Mouse (Mus musculus): ENCODE data around the gene Gm10490. TPM values are rescaled to one million over a fixed set of nuclear protein-coding genes. Genes with fewer than 3 reads are reported as not detected.

Gm10490 gene
- polyA plus RNA-seq, 1 experiment from 2014 or later, result not detected

GRCm38 (mm10) chrX:7878495-7878894, 30.8 kb upstream of the Gm10490 start:
- H3K4me3 ChIP-seq (ENCODE audit: low read depth, low read length), result peak overlapping the region; percentile 46
- no peak overlapping the region for H3K27ac ChIP-seq (replicated peaks; ENCODE audit: low read depth, low read length)
- H3K4me2 ChIP-seq (ENCODE audit: low read depth, low read length), result peak overlapping the region; percentile 76
- WGBS, result 42% methylated on average over 12 of the region's 21 CpGs
- H3K4me1 ChIP-seq (ENCODE audit: control insufficient read depth, insufficient read depth, low read length), result no peaks in the 10 kb centered on the region
- ATAC-seq (ENCODE audit: low read depth) (peak; percentile 10), DNase-seq (ENCODE audit: low spot score) (no peak)
- H3K27me3 ChIP-seq (replicated peaks; ENCODE audit: control insufficient read depth, insufficient read depth, low read length), result no peaks in the 10 kb centered on the region
- H3K36me3 ChIP-seq (ENCODE audit: control insufficient read depth, insufficient read depth, low read length), result peaks cover 12% of the 10 kb centered on the region; the same call in 1 of the 2 replicates
- H3K9me3 ChIP-seq (ENCODE audit: control insufficient read depth, low read length), result no peaks in the 10 kb centered on the region
- H3K9ac ChIP-seq (ENCODE audit: low read depth, low read length), result peak overlapping the region; percentile 54

- Histone ChIP-seq H3K27ac (replicated peaks; ENCODE audit: low read depth, low read length) (no peak overlapping the region), H3K4me1 (ENCODE audit: control insufficient read depth, insufficient read depth, low read length) (no peaks in the 10 kb centered on the region), H3K9ac (ENCODE audit: low read depth, low read length) (no peak overlapping the region), H3K36me3 (ENCODE audit: control insufficient read depth, insufficient read depth, low read length) (no peaks in the 10 kb centered on the region), H3K27me3 (replicated peaks; ENCODE audit: control insufficient read depth, insufficient read depth, low read length) (no peaks in the 10 kb centered on the region), H3K4me2 (ENCODE audit: low read depth, low read length) (peak overlapping the region; percentile 37), H3K9me3 (ENCODE audit: control insufficient read depth, low read length) (no peaks in the 10 kb centered on the region), H3K4me3 (ENCODE audit: low read depth, low read length) (no peak overlapping the region)
- peak; percentile 81 for DNase-seq (ENCODE audit: low spot score)
- WGBS, result 23% methylated on average over 11 of the region's 11 CpGs
- ATAC-seq (ENCODE audit: low read depth), result peak; percentile 27; the same call in 1 of the 2 replicates
Measured at GRCm38 (mm10) chrX:7879819-7880218, 29.5 kb upstream of the Gm10490 start.

GRCm38 (mm10) chrX:7883841-7884567, 25.3 kb upstream of the Gm10490 start, which contains the start of gene Slc35a2:
TSS of gene Slc35a2 (plus strand) at chrX:7884028.
- H3K4me3 ChIP-seq (ENCODE audit: low read depth, low read length), result peak within 1 kb of the TSS; percentile 57
- H3K27me3 ChIP-seq (replicated peaks; ENCODE audit: control insufficient read depth, insufficient read depth, low read length), result no peaks in the 10 kb centered on the region
- ATAC-seq (ENCODE audit: low read depth) (peak; percentile 95), DNase-seq (ENCODE audit: low spot score) (peak; percentile 94)
- peak within 1 kb of the TSS; percentile 58 for H3K4me2 ChIP-seq (ENCODE audit: low read depth, low read length)
- H3K9ac ChIP-seq (ENCODE audit: low read depth, low read length), result peak within 1 kb of the TSS; percentile 64
- no peaks in the 10 kb centered on the region for H3K4me1 ChIP-seq (ENCODE audit: control insufficient read depth, insufficient read depth, low read length)
- H3K36me3 ChIP-seq (ENCODE audit: control insufficient read depth, insufficient read depth, low read length), result peaks cover 3% of the 10 kb centered on the region; the same call in 1 of the 2 replicates
- 13% methylated on average over 43 of the region's 49 CpGs for WGBS
- peak within 1 kb of the TSS; percentile 70 for H3K27ac ChIP-seq (replicated peaks; ENCODE audit: low read depth, low read length)
- no peaks in the 10 kb centered on the region for H3K9me3 ChIP-seq (ENCODE audit: control insufficient read depth, low read length)

GRCm38 (mm10) chrX:7898211-7898610, 11.1 kb upstream of the Gm10490 start:
- peak overlapping the region; percentile 79; the same call in 1 of the 2 replicates for H3K27ac ChIP-seq (replicated peaks; ENCODE audit: low read depth, low read length)
- peak overlapping the region; percentile 57 for H3K4me2 ChIP-seq (ENCODE audit: low read depth, low read length)
- no peak for ATAC-seq (ENCODE audit: low read depth)
- WGBS, result 29% methylated on average over 13 of the region's 13 CpGs
- no peaks in the 10 kb centered on the region for H3K27me3 ChIP-seq (replicated peaks; ENCODE audit: control insufficient read depth, insufficient read depth, low read length)
- no peak for DNase-seq (ENCODE audit: low spot score)
- H3K4me3 ChIP-seq (ENCODE audit: low read depth, low read length), result peak overlapping the region; percentile 56
- no peaks in the 10 kb centered on the region for H3K4me1 ChIP-seq (ENCODE audit: control insufficient read depth, insufficient read depth, low read length)
- H3K36me3 ChIP-seq (ENCODE audit: control insufficient read depth, insufficient read depth, low read length), result peaks cover 12% of the 10 kb centered on the region
- H3K9me3 ChIP-seq (ENCODE audit: control insufficient read depth, low read length), result no peaks in the 10 kb centered on the region
- H3K9ac ChIP-seq (ENCODE audit: low read depth, low read length), result peak overlapping the region; percentile 72

GRCm38 (mm10) chrX:7898880-7899874, 10.2 kb upstream of the Gm10490 start, which contains the start of the genes Pqbp1 and Timm17b:
TSS of gene Pqbp1 (minus strand) at chrX:7899269.
TSS of gene Timm17b (plus strand) at chrX:7899357.
- Histone ChIP-seq H3K4me2 (ENCODE audit: low read depth, low read length) (peak within 1 kb of the TSS; percentile 57), H3K9me3 (ENCODE audit: control insufficient read depth, low read length) (no peaks in the 10 kb centered on the region), H3K27ac (replicated peaks; ENCODE audit: low read depth, low read length) (peak within 1 kb of the TSS; percentile 79), H3K9ac (ENCODE audit: low read depth, low read length) (peak within 1 kb of the TSS; percentile 72), H3K27me3 (replicated peaks; ENCODE audit: control insufficient read depth, insufficient read depth, low read length) (no peaks in the 10 kb centered on the region), H3K4me3 (ENCODE audit: low read depth, low read length) (peak within 1 kb of the TSS; percentile 56), H3K4me1 (ENCODE audit: control insufficient read depth, insufficient read depth, low read length) (no peaks in the 10 kb centered on the region), H3K36me3 (ENCODE audit: control insufficient read depth, insufficient read depth, low read length) (peaks cover 9% of the 10 kb centered on the region)
- 20% methylated on average over 53 of the region's 62 CpGs for WGBS
- ATAC-seq (ENCODE audit: low read depth) (peak; percentile 99), DNase-seq (ENCODE audit: low spot score) (peak; percentile 98)

GRCm38 (mm10) chrX:7904441-7904840, 4.9 kb upstream of the Gm10490 start:
- ATAC-seq (ENCODE audit: low read depth), result no peak
- H3K4me2 ChIP-seq (ENCODE audit: low read depth, low read length), result no peak overlapping the region
- H3K4me3 ChIP-seq (ENCODE audit: low read depth, low read length), result no peak overlapping the region
- H3K9me3 ChIP-seq (ENCODE audit: control insufficient read depth, low read length), result no peaks in the 10 kb centered on the region
- no peaks in the 10 kb centered on the region for H3K4me1 ChIP-seq (ENCODE audit: control insufficient read depth, insufficient read depth, low read length)
- H3K36me3 ChIP-seq (ENCODE audit: control insufficient read depth, insufficient read depth, low read length), result peaks cover 5% of the 10 kb centered on the region; the same call in 1 of the 2 replicates
- H3K9ac ChIP-seq (ENCODE audit: low read depth, low read length), result no peak overlapping the region
- WGBS, result 90% methylated on average over 5 of the region's 5 CpGs
- H3K27me3 ChIP-seq (replicated peaks; ENCODE audit: control insufficient read depth, insufficient read depth, low read length), result no peaks in the 10 kb centered on the region
- no peak overlapping the region for H3K27ac ChIP-seq (replicated peaks; ENCODE audit: low read depth, low read length)
- no peak for DNase-seq (ENCODE audit: low spot score)

GRCm38 (mm10) chrX:7907735-7908134, 1.6 kb upstream of the Gm10490 start, which contains the start of gene Gm10491:
TSS of gene Gm10491 (minus strand) at chrX:7907835.
- Histone ChIP-seq H3K9me3 (ENCODE audit: control insufficient read depth, low read length) (no peaks in the 10 kb centered on the region), H3K27ac (replicated peaks; ENCODE audit: low read depth, low read length) (no peak within 1 kb of the TSS), H3K4me3 (ENCODE audit: low read depth, low read length) (no peak within 1 kb of the TSS), H3K27me3 (replicated peaks; ENCODE audit: control insufficient read depth, insufficient read depth, low read length) (no peaks in the 10 kb centered on the region), H3K36me3 (ENCODE audit: control insufficient read depth, insufficient read depth, low read length) (peaks cover 5% of the 10 kb centered on the region; the same call in 1 of the 2 replicates), H3K4me2 (ENCODE audit: low read depth, low read length) (no peak within 1 kb of the TSS), H3K4me1 (ENCODE audit: control insufficient read depth, insufficient read depth, low read length) (no peaks in the 10 kb centered on the region), H3K9ac (ENCODE audit: low read depth, low read length) (no peak within 1 kb of the TSS)
- 89% methylated on average over 5 of the region's 5 CpGs for WGBS
- DNase-seq (ENCODE audit: low spot score), result no peak
- ATAC-seq (ENCODE audit: low read depth), result no peak

GRCm38 (mm10) chrX:7910473-7910872, 1.1 kb downstream of the Gm10490 start:
- no peaks in the 10 kb centered on the region for H3K4me1 ChIP-seq (ENCODE audit: control insufficient read depth, insufficient read depth, low read length)
- H3K27me3 ChIP-seq (replicated peaks; ENCODE audit: control insufficient read depth, insufficient read depth, low read length), result no peaks in the 10 kb centered on the region
- H3K4me3 ChIP-seq (ENCODE audit: low read depth, low read length), result no peak overlapping the region
- H3K27ac ChIP-seq (replicated peaks; ENCODE audit: low read depth, low read length), result no peak overlapping the region
- H3K4me2 ChIP-seq (ENCODE audit: low read depth, low read length), result no peak overlapping the region
- no peak overlapping the region for H3K9ac ChIP-seq (ENCODE audit: low read depth, low read length)
- ATAC-seq (ENCODE audit: low read depth) (no peak), DNase-seq (ENCODE audit: low spot score) (no peak)
- 55% methylated on average over 6 of the region's 6 CpGs for WGBS
- peaks cover 5% of the 10 kb centered on the region; the same call in 1 of the 2 replicates for H3K36me3 ChIP-seq (ENCODE audit: control insufficient read depth, insufficient read depth, low read length)
- H3K9me3 ChIP-seq (ENCODE audit: control insufficient read depth, low read length), result no peaks in the 10 kb centered on the region

Measured in embryonic facial prominence, embryonic 14.5 days (tissue).